Mouse (Mus musculus): ENCODE data around the gene Plekhm3.

Plekhm3 gene

GRCm38 (mm10) chr1:64928542-64928941 is 28.1 kb downstream of the Plekhm3 start:
- no peak for DNase-seq (ENCODE audit: low spot score in 2 of 2)

- DNase-seq (ENCODE audit: low spot score in 2 of 2) = no peak
These were observed 29.0 kb downstream of the Plekhm3 start for GRCm38 (mm10) chr1:64927437-64928274.

GRCm38 (mm10) chr1:64925594-64925993 is 31.0 kb downstream of the Plekhm3 start:
- no peak for DNase-seq (ENCODE audit: low spot score in 2 of 2)

- no peak for DNase-seq (ENCODE audit: low spot score in 2 of 2)
These were observed 32.3 kb downstream of the Plekhm3 start for GRCm38 (mm10) chr1:64924283-64924682.

GRCm38 (mm10) chr1:64918810-64919528 is 37.7 kb downstream of the Plekhm3 start:
- peak in 1 of 2 experiments; percentile 39 for DNase-seq (ENCODE audit: low spot score in 2 of 2)

- no peak for DNase-seq (ENCODE audit: low spot score in 2 of 2)
These were observed 38.7 kb downstream of the Plekhm3 start for GRCm38 (mm10) chr1:64917966-64918365.

- no peak for DNase-seq (ENCODE audit: low spot score in 2 of 2)
These were observed 39.6 kb downstream of the Plekhm3 start for GRCm38 (mm10) chr1:64916884-64917507.

GRCm38 (mm10) chr1:64914356-64914755 is 42.3 kb downstream of the Plekhm3 start:
- no peak for DNase-seq (ENCODE audit: low spot score in 2 of 2)

- no peak for DNase-seq (ENCODE audit: low spot score in 2 of 2)
These were observed 48.9 kb downstream of the Plekhm3 start for GRCm38 (mm10) chr1:64907740-64908139.

- no peak for DNase-seq (ENCODE audit: low spot score in 2 of 2)
These were observed 50.4 kb downstream of the Plekhm3 start for GRCm38 (mm10) chr1:64906226-64906625.

- no peak for DNase-seq (ENCODE audit: low spot score in 2 of 2)
These were observed 53.2 kb downstream of the Plekhm3 start for GRCm38 (mm10) chr1:64903415-64903814.

GRCm38 (mm10) chr1:64902804-64903203 is 53.8 kb downstream of the Plekhm3 start:
- no peak for DNase-seq (ENCODE audit: low spot score in 2 of 2)

GRCm38 (mm10) chr1:64899763-64900162 is 56.9 kb downstream of the Plekhm3 start:
- no peak for DNase-seq (ENCODE audit: low spot score in 2 of 2)

GRCm38 (mm10) chr1:64897485-64897884 is 59.1 kb downstream of the Plekhm3 start:
- no peak for DNase-seq (ENCODE audit: low spot score in 2 of 2)

- DNase-seq (ENCODE audit: low spot score in 2 of 2) = no peak
These were observed 62.8 kb downstream of the Plekhm3 start for GRCm38 (mm10) chr1:64893806-64894205.

GRCm38 (mm10) chr1:64891332-64891731 is 65.3 kb downstream of the Plekhm3 start:
- no peak for DNase-seq (ENCODE audit: low spot score in 2 of 2)

GRCm38 (mm10) chr1:64887502-64888203 is 69.0 kb downstream of the Plekhm3 start:
- DNase-seq (ENCODE audit: low spot score in 2 of 2) = no peak

- DNase-seq (ENCODE audit: low spot score in 2 of 2) = no peak
These were observed 69.9 kb downstream of the Plekhm3 start for GRCm38 (mm10) chr1:64886718-64887117.

GRCm38 (mm10) chr1:64885328-64885727 is 71.3 kb downstream of the Plekhm3 start:
- DNase-seq (ENCODE audit: low spot score in 2 of 2) = no peak

GRCm38 (mm10) chr1:64884007-64884406 is 72.6 kb downstream of the Plekhm3 start:
- DNase-seq (ENCODE audit: low spot score in 2 of 2) = no peak

GRCm38 (mm10) chr1:64880613-64881012 is 76.0 kb downstream of the Plekhm3 start:
- no peak for DNase-seq (ENCODE audit: low spot score in 2 of 2)

- DNase-seq (ENCODE audit: low spot score in 2 of 2) = no peak
These were observed 77.8 kb downstream of the Plekhm3 start for GRCm38 (mm10) chr1:64878795-64879240.
